Mouse (Mus musculus): ENCODE measurements around the gene Cpa4. TPM values are rescaled to one million over a fixed set of nuclear protein-coding genes. Genes with fewer than 3 reads are reported as not detected.
A peak's percentile ranks its signal among the peaks of the same experiment; 100 is the strongest.

Gene Cpa4
- polyA plus RNA-seq, 1 experiment from 2014 or later = 0.14 TPM

DNA sequence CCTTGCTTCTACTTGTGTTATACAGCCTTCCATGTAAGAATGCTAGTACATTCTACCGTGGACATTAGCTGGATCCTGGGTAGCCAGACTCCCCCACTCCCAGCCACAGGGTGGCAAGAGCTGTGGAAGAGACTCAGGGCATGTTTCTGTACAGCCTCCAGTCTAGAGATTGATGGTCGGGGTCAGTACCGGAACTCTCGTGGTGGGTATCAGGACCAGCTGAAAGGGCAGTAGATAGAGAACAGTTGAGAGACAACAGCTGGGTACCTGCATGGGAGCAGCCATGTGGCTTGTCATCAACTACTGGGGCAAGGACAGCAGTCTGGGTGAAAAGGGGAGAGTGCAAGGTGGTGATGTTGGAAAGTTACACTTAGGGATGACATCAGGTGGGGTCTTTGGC is 36.9 kb downstream of the Cpa4 start:
- Histone ChIP-seq H3K36me3 (ENCODE audit: insufficient read depth) (no peaks in the 10 kb centered on the region), H3K27ac (ENCODE audit: low read depth) (no peak overlapping the region), H3K4me1 (ENCODE audit: insufficient read depth) (no peaks in the 10 kb centered on the region), H3K4me2 (no peak overlapping the region), H3K9me3 (ENCODE audit: low read depth, low read length) (no peaks in the 10 kb centered on the region), H3K27me3 (ENCODE audit: insufficient read depth, low read length) (no peaks in the 10 kb centered on the region), H3K9ac (no peak overlapping the region), H3K4me3 (ENCODE audit: low read depth, low read length) (no peak overlapping the region)
- DNase-seq (no peak), ATAC-seq (ENCODE audit: insufficient read depth) (no peak)
- 88% methylated on average over 4 of the region's 4 CpGs for WGBS
- TF ChIP-seq CTCF (IDR thresholded peaks at IDR 0.05; ENCODE audit: low read depth) = no peak

- no peak for TF ChIP-seq CTCF (IDR thresholded peaks at IDR 0.05; ENCODE audit: low read depth)
- Histone ChIP-seq H3K4me2 (no peak overlapping the region), H3K36me3 (ENCODE audit: insufficient read depth) (no peaks in the 10 kb centered on the region), H3K9ac (no peak overlapping the region), H3K4me3 (ENCODE audit: low read depth, low read length) (no peak overlapping the region), H3K4me1 (ENCODE audit: insufficient read depth) (no peaks in the 10 kb centered on the region), H3K27ac (ENCODE audit: low read depth) (no peak overlapping the region), H3K27me3 (ENCODE audit: insufficient read depth, low read length) (no peaks in the 10 kb centered on the region), H3K9me3 (ENCODE audit: low read depth, low read length) (no peaks in the 10 kb centered on the region)
- WGBS = 85% methylated on average over 5 of the region's 5 CpGs
- ATAC-seq (ENCODE audit: insufficient read depth) (no peak), DNase-seq (no peak)
These were observed 37.5 kb downstream of the Cpa4 start for GRCm38 (mm10) chr6:30605672-30606071.

DNA sequence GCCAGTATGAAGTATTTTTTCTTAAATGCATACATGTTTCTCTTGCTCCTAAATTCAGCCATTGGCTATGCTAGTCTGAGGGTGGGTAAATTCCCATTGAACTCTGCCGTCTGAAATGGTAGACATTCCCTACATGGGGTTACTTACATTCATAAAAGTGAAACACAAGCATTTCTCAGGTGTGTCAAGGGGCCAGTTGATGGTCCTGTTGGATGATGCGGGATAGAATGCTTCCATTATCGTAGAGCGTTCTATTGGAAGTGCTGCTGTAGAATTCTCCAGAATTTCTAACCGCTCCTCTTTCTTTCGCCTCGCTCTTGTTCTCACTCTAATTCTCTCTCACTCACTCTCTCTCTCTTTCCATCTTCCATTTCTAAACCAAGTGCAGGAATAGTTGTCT is 42.5 kb downstream of the Cpa4 start, which contains the start of gene Cpa5:
Cpa5 (plus strand) TSS at position 301 of the 400 bp plus-strand sequence.
- no peak within 1 kb of the TSS for H3K4me3 ChIP-seq (ENCODE audit: low read depth, low read length)
- H3K27me3 ChIP-seq (ENCODE audit: insufficient read depth, low read length) = no peaks in the 10 kb centered on the region
- H3K9me3 ChIP-seq (ENCODE audit: low read depth, low read length) = no peaks in the 10 kb centered on the region
- H3K27ac ChIP-seq (ENCODE audit: low read depth) = no peak within 1 kb of the TSS
- no peak within 1 kb of the TSS for H3K4me2 ChIP-seq
- no peak within 1 kb of the TSS for H3K9ac ChIP-seq
- no peaks in the 10 kb centered on the region for H3K36me3 ChIP-seq (ENCODE audit: insufficient read depth)
- DNase-seq (no peak), ATAC-seq (ENCODE audit: insufficient read depth) (no peak)
- TF ChIP-seq CTCF (IDR thresholded peaks at IDR 0.05; ENCODE audit: low read depth) = no peak
- WGBS = 94% methylated on average over 7 of the region's 7 CpGs
- H3K4me1 ChIP-seq (ENCODE audit: insufficient read depth) = peaks cover under 1% of the 10 kb centered on the region; the same call in 1 of the 2 replicates

DNA sequence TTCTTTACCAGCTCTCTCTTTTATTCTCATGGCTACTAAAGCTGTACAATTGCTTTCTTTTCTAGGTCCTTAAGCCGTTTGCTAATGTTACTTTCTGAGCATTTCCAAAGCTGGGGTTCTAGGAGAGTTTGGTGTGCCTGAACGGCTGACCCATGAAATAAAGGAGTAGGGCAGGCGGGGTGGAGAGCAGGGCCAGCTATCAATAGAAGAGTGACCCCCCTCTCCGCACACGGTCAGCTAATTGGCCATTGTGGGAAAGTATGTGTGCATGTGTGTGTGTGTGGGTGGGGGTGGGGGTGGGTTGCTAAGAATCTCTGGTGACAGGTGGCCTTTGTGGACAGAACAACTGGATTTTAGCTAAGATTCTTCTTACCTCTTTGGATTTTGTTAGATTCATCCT is 43.0 kb downstream of the Cpa4 start:
- no peaks in the 10 kb centered on the region for H3K9me3 ChIP-seq (ENCODE audit: low read depth, low read length)
- no peak overlapping the region for H3K9ac ChIP-seq
- ATAC-seq (ENCODE audit: insufficient read depth) (no peak), DNase-seq (no peak)
- H3K4me3 ChIP-seq (ENCODE audit: low read depth, low read length) = no peak overlapping the region
- H3K4me2 ChIP-seq = no peak overlapping the region
- TF ChIP-seq CTCF (IDR thresholded peaks at IDR 0.05; ENCODE audit: low read depth) = no peak
- H3K27me3 ChIP-seq (ENCODE audit: insufficient read depth, low read length) = no peaks in the 10 kb centered on the region
- WGBS = 69% methylated on average over 5 of the region's 5 CpGs
- peaks cover 6% of the 10 kb centered on the region for H3K4me1 ChIP-seq (ENCODE audit: insufficient read depth)
- H3K27ac ChIP-seq (ENCODE audit: low read depth) = no peak overlapping the region
- no peaks in the 10 kb centered on the region for H3K36me3 ChIP-seq (ENCODE audit: insufficient read depth)

- no peak for TF ChIP-seq CTCF (IDR thresholded peaks at IDR 0.05; ENCODE audit: low read depth)
- H3K4me2 ChIP-seq = no peak overlapping the region
- no peaks in the 10 kb centered on the region for H3K9me3 ChIP-seq (ENCODE audit: low read depth, low read length)
- H3K27ac ChIP-seq (ENCODE audit: low read depth) = no peak overlapping the region
- no peaks in the 10 kb centered on the region for H3K36me3 ChIP-seq (ENCODE audit: insufficient read depth)
- no peak overlapping the region for H3K9ac ChIP-seq
- WGBS = 80% methylated on average over 6 of the region's 6 CpGs
- peaks cover 27% of the 10 kb centered on the region for H3K4me1 ChIP-seq (ENCODE audit: insufficient read depth)
- no peak overlapping the region for H3K4me3 ChIP-seq (ENCODE audit: low read depth, low read length)
- DNase-seq (no peak), ATAC-seq (ENCODE audit: insufficient read depth) (no peak)
- H3K27me3 ChIP-seq (ENCODE audit: insufficient read depth, low read length) = no peaks in the 10 kb centered on the region
These were observed 46.1 kb downstream of the Cpa4 start for GRCm38 (mm10) chr6:30614251-30614650.

- ATAC-seq (ENCODE audit: insufficient read depth) (no peak), DNase-seq (no peak)
- no peak for TF ChIP-seq CTCF (IDR thresholded peaks at IDR 0.05; ENCODE audit: low read depth)
- no peaks in the 10 kb centered on the region for H3K27me3 ChIP-seq (ENCODE audit: insufficient read depth, low read length)
- H3K9ac ChIP-seq = no peak overlapping the region
- peaks cover 27% of the 10 kb centered on the region for H3K4me1 ChIP-seq (ENCODE audit: insufficient read depth)
- H3K9me3 ChIP-seq (ENCODE audit: low read depth, low read length) = no peaks in the 10 kb centered on the region
- no peak overlapping the region for H3K4me2 ChIP-seq
- WGBS = 18% methylated on average over 4 of the region's 4 CpGs
- H3K4me3 ChIP-seq (ENCODE audit: low read depth, low read length) = no peak overlapping the region
- no peak overlapping the region for H3K27ac ChIP-seq (ENCODE audit: low read depth)
- no peaks in the 10 kb centered on the region for H3K36me3 ChIP-seq (ENCODE audit: insufficient read depth)
These were observed 47.6 kb downstream of the Cpa4 start for GRCm38 (mm10) chr6:30615741-30616140.

- Histone ChIP-seq H3K27me3 (ENCODE audit: insufficient read depth, low read length) (no peaks in the 10 kb centered on the region), H3K9ac (peak overlapping the region; percentile 24; the same call in 1 of the 2 replicates), H3K4me3 (ENCODE audit: low read depth, low read length) (no peak overlapping the region), H3K9me3 (ENCODE audit: low read depth, low read length) (no peaks in the 10 kb centered on the region), H3K36me3 (ENCODE audit: insufficient read depth) (no peaks in the 10 kb centered on the region), H3K4me2 (no peak overlapping the region), H3K27ac (ENCODE audit: low read depth) (no peak overlapping the region; the same call in 1 of the 2 replicates), H3K4me1 (ENCODE audit: insufficient read depth) (peaks cover 27% of the 10 kb centered on the region)
- ATAC-seq (ENCODE audit: insufficient read depth) = 0 out of 2 replicates have a peak, but pooled peaks have one; percentile 35
- no peak for TF ChIP-seq CTCF (IDR thresholded peaks at IDR 0.05; ENCODE audit: low read depth)
- no peak for DNase-seq
- 12% methylated on average over 8 of the region's 8 CpGs for WGBS
These were observed 48.3 kb downstream of the Cpa4 start for GRCm38 (mm10) chr6:30616491-30616941.

Data from lung, embryonic 14.5 days (tissue).